Mouse (Mus musculus) lung, postnatal 14 days (tissue): ENCODE data around the gene Slco1c1.

Source experiments
- DNase-seq: peaks from one replicate; pipeline ENCODE4 v3.0.0; 2021

Slco1c1 gene

GRCm38 (mm10) chr6:141523747-141524640 is at the start of gene Slco1c1:
Gene Slco1c1, plus strand, starts transcription at chr6:141524368.
- DNase-seq, result no peak

DNA sequence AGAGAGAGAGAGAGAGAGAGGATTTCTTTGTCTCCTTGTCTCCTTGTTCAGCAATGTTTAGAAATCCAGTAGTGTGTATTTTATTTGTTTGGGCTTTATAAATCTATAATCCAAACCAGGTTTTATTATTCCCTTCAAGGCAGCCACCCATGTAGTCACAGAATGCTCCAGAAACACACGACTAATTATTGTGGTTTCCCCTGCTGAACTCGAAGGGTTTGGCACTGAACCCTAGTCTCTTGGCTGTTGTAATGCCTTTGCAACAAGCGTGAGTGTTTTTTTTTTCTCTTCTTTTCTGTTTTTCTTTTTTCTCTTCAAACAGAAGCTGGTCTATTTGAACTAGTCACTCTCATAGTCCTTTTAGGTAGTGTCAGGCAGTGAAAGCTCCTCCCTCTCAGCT is 49.5 kb upstream of the Slco1c1 start:
- peak; percentile 8 for DNase-seq

DNA sequence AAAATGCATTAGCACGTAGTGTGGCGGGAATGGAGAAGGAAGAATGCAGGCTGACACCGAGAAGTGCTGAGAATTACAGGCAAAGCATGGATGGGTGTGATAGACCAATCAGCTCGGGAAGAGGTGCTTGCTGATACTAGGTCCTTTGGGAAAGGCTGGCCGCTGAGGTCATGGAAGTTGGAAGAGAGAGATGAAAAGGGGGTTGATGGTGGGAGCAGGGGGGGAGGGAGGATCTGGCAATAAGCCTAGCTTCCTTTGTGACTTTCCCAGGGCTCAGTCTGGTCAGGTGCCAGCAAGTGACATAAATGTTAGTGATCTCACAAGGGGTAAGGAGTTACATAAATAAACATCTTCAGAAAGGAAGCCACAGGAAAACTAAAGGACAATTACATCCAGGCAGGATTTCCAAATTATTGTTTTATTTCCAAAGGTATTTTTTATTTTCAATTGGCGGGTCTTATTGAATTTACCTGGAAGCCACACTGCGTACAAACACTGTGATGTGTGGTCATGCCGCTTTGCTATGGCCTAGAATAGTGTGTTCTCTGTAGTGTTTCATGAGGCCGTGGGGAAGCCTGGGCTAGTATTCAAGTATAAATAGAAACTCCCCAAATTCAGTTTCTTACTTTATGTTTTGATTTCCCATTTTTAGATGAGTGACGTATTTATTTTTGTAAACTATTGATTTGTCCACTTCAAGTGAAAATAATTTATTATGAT is 38.7 kb upstream of the Slco1c1 start:
- peak; percentile 82 for DNase-seq

DNA sequence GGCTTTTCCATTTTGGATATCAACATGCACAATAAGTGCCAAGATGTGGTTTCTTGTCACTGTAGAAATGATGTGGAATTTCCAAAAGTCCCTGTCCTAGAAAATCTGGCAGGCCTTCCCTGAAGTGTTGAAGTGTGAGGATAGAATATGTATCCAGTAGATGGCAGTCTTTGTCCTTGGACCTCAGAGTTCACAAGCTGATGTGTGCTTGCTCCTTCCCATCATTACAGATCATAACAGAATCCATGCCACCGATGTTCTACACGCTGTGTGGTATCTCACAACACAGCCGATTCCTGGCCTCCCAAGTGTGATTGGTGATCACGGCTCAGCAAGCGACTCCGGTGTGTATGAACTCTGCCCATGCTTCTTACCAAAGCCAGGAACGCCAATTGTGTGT is 36.9 kb upstream of the Slco1c1 start:
- peak; percentile 9 for DNase-seq

- DNase-seq, result peak; percentile 69
Measured at GRCm38 (mm10) chr6:141488619-141489018, 35.5 kb upstream of the Slco1c1 start.

GRCm38 (mm10) chr6:141494909-141495308 is 29.3 kb upstream of the Slco1c1 start:
- DNase-seq, result no peak

DNA sequence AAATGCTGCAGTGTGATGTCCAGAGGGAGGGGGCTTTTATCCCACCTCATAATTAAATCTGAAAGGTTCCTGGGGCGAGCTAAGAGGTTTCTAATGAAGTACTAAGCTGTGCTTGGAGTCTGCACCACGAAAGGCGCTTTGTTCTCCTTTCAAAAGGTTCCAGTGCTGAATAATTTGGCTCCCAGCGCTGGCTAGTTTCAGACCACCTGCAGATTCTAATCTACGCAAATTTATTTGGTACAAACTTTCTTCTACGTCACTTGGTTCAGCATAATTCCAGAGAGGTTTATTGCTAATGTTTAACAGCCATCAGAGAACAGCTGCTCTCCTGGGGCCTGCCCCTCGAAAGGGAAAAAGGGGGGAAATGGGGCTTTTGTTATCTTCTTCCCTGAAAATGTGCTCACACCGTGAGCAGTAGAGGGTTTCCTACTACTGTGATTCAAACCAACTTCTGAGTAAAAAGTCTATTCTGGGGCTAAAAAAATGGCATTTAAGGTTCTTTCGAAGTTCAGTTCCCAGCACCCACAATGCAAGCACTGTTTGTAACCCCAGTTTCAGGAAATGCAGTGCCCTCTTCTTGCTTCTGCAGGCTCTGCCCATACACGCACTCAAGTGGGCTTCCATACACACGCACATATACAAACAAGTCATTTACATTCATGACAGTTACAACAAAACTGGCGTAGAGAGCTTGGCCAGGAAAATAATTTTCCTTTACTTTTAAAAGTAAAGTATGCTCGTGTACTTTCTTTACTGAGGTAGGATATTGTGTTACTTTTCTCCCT is 28.3 kb upstream of the Slco1c1 start:
- DNase-seq, result no peak

DNA sequence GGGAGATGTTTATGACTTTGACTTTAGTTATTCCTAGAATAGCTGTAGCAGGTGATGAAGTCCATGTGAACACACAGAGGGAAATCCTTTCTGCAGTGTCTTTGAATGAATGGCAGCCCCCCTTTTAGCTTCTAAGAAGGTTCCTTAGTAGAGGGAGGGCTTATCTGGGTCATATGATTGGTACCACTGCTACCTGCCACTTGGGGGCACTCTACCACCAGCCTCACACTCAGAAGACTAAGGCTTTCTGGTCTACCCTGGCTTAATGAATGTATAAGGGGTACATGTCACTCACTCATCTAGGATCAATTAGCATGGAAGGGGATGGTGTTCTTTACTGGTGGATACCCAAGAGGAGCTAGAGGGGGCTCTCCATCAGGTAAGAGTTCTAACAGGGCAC is 24.7 kb upstream of the Slco1c1 start:
- no peak for DNase-seq

DNA sequence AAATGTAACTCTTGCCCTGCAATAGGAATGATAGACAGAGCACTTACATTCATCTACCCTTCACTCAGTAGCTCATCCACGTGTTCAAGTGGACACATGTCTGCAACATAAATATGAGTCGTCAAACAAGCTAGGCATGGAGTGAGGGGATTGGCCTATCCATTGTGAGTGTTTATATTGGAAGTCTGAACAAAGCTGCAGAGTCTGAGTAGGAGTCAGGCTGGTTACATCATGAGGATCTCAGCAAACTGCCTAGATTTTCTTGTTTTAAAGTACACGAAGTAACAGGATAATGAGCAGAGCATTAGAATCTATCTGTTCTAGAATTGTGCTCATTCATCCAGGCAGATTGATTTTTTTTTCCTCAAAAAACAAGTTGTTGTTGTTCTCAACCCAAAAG is 23.0 kb upstream of the Slco1c1 start:
- DNase-seq, result no peak

GRCm38 (mm10) chr6:141522541-141522940 is 1.6 kb upstream of the Slco1c1 start:
- no peak for DNase-seq

- no peak for DNase-seq
Measured at GRCm38 (mm10) chr6:141525787-141526186, 1.6 kb downstream of the Slco1c1 start.

- no peak for DNase-seq
Measured at GRCm38 (mm10) chr6:141530865-141531264, 6.7 kb downstream of the Slco1c1 start.

DNA sequence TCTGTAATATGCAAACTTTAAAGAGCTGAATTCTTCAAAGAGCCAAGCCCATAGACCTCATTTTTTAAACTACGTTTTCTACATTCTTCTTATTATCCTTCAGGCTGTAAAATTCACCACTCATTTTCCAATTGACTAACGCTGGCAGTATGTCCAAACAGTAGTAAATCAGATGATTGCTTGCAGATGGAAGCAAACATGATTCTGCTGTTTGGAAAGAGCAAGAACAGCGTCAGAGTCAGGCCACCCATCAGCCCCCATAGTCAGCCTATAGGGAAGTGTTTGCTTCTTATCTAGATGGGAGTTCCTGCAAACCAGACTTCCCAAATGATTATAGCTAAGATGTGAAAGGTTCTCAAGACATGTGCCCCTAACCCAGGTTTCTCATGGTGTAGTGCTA is 13.1 kb downstream of the Slco1c1 start:
- DNase-seq, result no peak

DNA sequence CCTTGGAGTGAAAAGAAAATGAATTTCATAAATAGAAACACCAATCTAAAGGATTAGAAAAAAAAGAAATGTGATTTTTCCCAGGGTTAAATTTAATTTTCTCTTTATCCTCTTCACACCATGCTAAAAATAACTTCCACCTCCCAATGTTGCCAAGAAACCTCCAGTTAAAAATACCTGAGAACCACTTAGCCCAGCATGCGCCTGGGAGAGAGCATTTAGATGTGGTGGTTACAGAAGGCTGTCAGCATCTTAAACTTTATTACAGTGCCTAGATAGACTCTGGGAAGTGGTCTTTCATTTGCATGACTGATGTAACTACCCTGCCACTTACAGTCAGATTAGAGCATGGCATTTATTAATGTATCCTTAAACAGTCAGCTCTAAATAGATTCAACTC is 17.0 kb downstream of the Slco1c1 start:
- DNase-seq, result no peak

DNA sequence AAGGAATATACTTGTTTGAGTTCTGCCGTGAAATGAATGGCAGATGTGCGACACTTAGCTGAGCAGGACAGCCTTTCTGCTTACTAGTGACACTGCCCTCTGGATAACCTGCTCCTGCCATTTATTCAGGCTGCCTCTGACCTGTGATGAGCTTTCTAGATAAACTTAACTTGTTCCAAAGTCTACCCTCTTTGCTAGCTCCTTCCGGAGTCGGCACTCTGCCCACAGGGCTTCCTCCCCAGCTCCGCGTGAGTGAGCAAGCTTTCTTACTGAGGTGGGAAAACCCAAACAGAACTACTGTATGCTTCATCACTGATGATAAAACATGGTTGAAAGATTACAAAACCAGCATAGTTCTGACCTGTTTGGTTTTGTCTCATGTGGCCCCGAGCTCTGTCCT is 19.2 kb downstream of the Slco1c1 start:
- no peak for DNase-seq

- no peak for DNase-seq
Measured at GRCm38 (mm10) chr6:141558118-141558517, 34.0 kb downstream of the Slco1c1 start.

DNA sequence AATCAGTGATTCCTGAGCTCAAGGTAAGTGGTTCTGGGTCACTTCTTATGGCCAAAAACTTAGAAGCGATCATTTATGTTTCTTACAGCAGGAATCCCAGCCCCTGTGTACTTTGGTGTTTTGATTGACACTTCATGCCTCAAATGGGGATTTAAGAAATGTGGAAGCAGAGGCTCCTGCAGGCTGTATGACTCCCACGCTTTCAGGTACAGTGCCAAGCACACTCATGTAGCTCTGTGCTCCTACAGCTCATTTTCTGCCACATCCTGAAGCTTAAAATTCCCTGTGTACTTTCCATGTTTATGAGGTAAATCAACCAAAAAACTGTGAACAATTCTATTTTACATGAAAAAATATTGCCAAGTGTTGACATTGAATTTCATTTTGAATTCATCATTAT is 43.2 kb downstream of the Slco1c1 start:
- DNase-seq, result no peak

DNA sequence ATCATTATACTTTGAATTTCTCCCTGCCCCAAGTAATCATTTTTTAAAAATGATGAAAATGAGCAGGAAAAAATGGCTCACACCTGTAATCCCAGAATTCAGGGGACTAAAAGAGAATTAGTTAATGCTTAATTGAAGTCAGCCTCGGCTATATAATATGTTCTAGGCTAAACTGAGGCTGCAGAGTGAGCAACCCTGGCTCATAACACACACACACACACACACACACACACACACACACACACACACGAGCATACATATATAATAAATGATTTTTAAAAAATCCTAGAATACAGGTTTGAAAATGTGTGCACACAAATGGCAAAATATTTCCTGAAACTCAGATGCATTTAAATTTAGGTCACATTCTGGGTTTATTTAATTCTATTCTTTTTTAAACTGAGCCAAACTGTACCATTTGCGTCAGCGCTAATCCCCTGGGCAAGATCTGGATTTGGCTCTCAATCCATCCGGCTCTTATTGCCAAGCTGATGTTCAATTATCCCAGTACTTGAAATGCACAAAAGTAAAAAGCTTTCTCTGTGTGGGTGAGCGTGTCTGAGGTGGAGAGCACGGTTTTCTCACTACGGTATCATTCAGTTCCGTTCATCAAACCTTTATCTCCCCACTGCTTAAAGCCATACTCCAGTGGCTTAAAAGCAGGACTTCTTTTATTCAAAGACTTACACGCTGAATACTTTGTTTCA is 43.8 kb downstream of the Slco1c1 start:
- no peak for DNase-seq

DNA sequence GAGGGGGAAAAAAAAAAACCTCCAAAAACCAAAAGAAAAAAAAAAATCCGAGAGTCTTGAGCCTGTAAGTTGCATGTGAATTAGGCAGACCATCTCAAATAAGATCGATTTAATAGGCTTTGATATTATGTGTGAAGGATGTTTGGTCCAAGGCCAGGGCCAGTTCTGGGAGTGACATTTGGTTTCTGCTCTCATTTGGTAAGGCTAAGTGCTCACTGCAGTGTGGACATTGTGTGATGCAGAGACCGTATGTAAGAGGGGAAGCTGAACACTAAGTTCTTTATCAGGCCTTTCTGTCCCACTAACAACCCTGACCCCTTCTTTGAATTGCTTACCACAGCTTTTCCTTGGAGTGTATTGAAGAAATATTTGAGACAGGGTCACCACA is 44.4 kb downstream of the Slco1c1 start:
- DNase-seq, result no peak

- no peak for DNase-seq
Measured at GRCm38 (mm10) chr6:141576646-141577200, 52.6 kb downstream of the Slco1c1 start.

DNA sequence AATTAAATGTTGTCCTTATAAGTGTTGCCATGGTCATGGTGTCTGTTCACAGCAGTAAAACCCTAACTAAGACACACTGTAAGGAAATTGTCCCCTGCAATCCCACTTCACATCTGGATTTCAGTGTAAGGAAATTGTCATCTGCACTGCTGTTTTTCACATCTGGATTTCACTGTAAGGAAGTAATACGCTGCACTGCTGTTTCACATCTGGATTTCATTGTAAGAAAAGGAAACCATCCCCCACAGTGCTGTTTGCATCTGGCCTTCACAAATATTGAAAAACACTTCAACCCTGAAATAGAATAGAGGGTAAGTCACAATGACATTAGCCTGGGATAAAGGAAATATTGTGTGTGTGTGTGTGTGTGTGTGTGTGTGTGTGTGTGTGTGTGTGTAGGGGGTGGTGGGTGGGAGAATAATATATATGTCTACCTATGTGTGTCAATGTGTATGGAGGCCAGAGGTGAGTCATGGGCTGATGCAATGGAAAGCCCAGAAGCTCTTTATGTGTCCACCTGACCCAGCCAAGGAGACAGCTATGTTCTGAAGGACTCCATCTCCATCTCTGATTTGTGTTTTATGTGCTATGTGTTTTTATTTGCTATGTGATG is 60.7 kb downstream of the Slco1c1 start:
- DNase-seq, result no peak

DNA sequence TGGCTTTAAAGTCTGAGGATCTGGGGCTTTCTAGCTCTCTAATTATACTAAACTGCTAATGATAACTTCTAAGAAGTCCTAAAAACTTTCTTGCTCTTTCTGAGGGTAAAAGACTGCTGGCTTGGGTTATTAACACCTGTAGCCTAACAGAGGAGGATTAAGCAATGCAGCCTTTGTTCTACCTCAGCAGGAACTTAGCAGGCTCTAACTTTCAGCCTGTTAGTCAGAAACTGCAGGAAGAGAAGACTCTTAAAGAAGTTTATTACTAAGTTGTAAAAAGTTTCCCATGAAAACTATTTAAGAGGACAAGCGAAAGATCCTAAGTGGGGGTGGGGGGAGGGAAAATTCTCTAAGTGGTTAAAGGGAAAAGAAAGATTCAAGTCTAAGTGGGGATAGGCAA is 65.8 kb downstream of the Slco1c1 start:
- no peak for DNase-seq
